Mouse (Mus musculus): Measurements from ENCODE around the gene Thap8. TPM values are rescaled to one million over a fixed set of nuclear protein-coding genes. Genes with fewer than 3 reads are reported as not detected.

Thap8 gene
- polyA plus RNA-seq, 1 experiment from 2014 or later, result 0.19 TPM

GRCm38 (mm10) chr7:30279536-30279935, 358 bp upstream of the Thap8 start:
- H3K4me2 ChIP-seq, result peak overlapping the region; percentile 85
- ATAC-seq (ENCODE audit: low FRiP score) (0 out of 2 replicates have a peak, but pooled peaks have one; percentile 20), DNase-seq (ENCODE audit: low spot score, missing footprints) (no peak)
- H3K9me3 ChIP-seq (ENCODE audit: control insufficient read depth, low read length), result no peaks in the 10 kb centered on the region
- H3K9ac ChIP-seq (ENCODE audit: low read length), result peak overlapping the region; percentile 71
- WGBS, result 0% methylated on average over 6 of the region's 6 CpGs
- peaks cover 11% of the 10 kb centered on the region for H3K4me1 ChIP-seq (ENCODE audit: control insufficient read depth, insufficient read depth, low read length)
- H3K4me3 ChIP-seq (ENCODE audit: low read depth, low read length), result peak overlapping the region; percentile 75
- no peaks in the 10 kb centered on the region for H3K36me3 ChIP-seq (ENCODE audit: control insufficient read depth, insufficient read depth, low read length)
- no peak overlapping the region; the same call in 1 of the 2 replicates for H3K27ac ChIP-seq (ENCODE audit: low read depth, low read length)
- no peaks in the 10 kb centered on the region for H3K27me3 ChIP-seq (ENCODE audit: control insufficient read depth, insufficient read depth, low read length)

GRCm38 (mm10) chr7:30280670-30281138, 810 bp downstream of the Thap8 start:
- H3K4me2 ChIP-seq, result peak overlapping the region; percentile 85
- ATAC-seq (ENCODE audit: low FRiP score), result peak; percentile 84
- peaks cover 11% of the 10 kb centered on the region for H3K4me1 ChIP-seq (ENCODE audit: control insufficient read depth, insufficient read depth, low read length)
- peak overlapping the region; percentile 94 for H3K27ac ChIP-seq (ENCODE audit: low read depth, low read length)
- peak overlapping the region; percentile 75 for H3K4me3 ChIP-seq (ENCODE audit: low read depth, low read length)
- H3K9ac ChIP-seq (ENCODE audit: low read length), result peak overlapping the region; percentile 68
- H3K36me3 ChIP-seq (ENCODE audit: control insufficient read depth, insufficient read depth, low read length), result no peaks in the 10 kb centered on the region
- H3K9me3 ChIP-seq (ENCODE audit: control insufficient read depth, low read length), result no peaks in the 10 kb centered on the region
- DNase-seq (ENCODE audit: low spot score, missing footprints), result peak; percentile 97
- WGBS, result under 1% methylated on average over 20 of the region's 20 CpGs
- H3K27me3 ChIP-seq (ENCODE audit: control insufficient read depth, insufficient read depth, low read length), result no peaks in the 10 kb centered on the region

GRCm38 (mm10) chr7:30281522-30281921, 1.6 kb downstream of the Thap8 start:
- Histone ChIP-seq H3K9me3 (ENCODE audit: control insufficient read depth, low read length) (no peaks in the 10 kb centered on the region), H3K4me3 (ENCODE audit: low read depth, low read length) (no peak overlapping the region), H3K36me3 (ENCODE audit: control insufficient read depth, insufficient read depth, low read length) (no peaks in the 10 kb centered on the region), H3K27ac (ENCODE audit: low read depth, low read length) (no peak overlapping the region), H3K4me1 (ENCODE audit: control insufficient read depth, insufficient read depth, low read length) (peaks cover 11% of the 10 kb centered on the region), H3K27me3 (ENCODE audit: control insufficient read depth, insufficient read depth, low read length) (no peaks in the 10 kb centered on the region), H3K9ac (ENCODE audit: low read length) (no peak overlapping the region), H3K4me2 (no peak overlapping the region; the same call in 1 of the 2 replicates)
- no peak for ATAC-seq (ENCODE audit: low FRiP score)
- DNase-seq (ENCODE audit: low spot score, missing footprints), result no peak
- WGBS, result 81% methylated on average over 4 of the region's 4 CpGs

- 80% methylated on average over 7 of the region's 7 CpGs for WGBS
- H3K27me3 ChIP-seq (ENCODE audit: control insufficient read depth, insufficient read depth, low read length), result no peaks in the 10 kb centered on the region
These were observed 2.8 kb downstream of the Thap8 start for GRCm38 (mm10) chr7:30282740-30283139.

GRCm38 (mm10) chr7:30286701-30287410, 7.0 kb downstream of the Thap8 start:
- Histone ChIP-seq H3K27me3 (ENCODE audit: control insufficient read depth, insufficient read depth, low read length) (no peaks in the 10 kb centered on the region), H3K36me3 (ENCODE audit: control insufficient read depth, insufficient read depth, low read length) (no peaks in the 10 kb centered on the region), H3K9ac (ENCODE audit: low read length) (no peak overlapping the region), H3K4me1 (ENCODE audit: control insufficient read depth, insufficient read depth, low read length) (peaks cover 3% of the 10 kb centered on the region; the same call in 1 of the 2 replicates), H3K4me3 (ENCODE audit: low read depth, low read length) (no peak overlapping the region), H3K4me2 (no peak overlapping the region), H3K9me3 (ENCODE audit: control insufficient read depth, low read length) (no peaks in the 10 kb centered on the region), H3K27ac (ENCODE audit: low read depth, low read length) (no peak overlapping the region)
- ATAC-seq (ENCODE audit: low FRiP score) (no peak), DNase-seq (ENCODE audit: low spot score, missing footprints) (no peak)
- 67% methylated on average over 8 of the region's 8 CpGs for WGBS

More at GRCm38 (mm10) chr7:30282740-30283139, 2.8 kb downstream of the Thap8 start:
- H3K4me3 ChIP-seq (ENCODE audit: low read depth, low read length), result no peak overlapping the region
- DNase-seq (ENCODE audit: low spot score, missing footprints), result no peak
- H3K4me1 ChIP-seq (ENCODE audit: control insufficient read depth, insufficient read depth, low read length), result peaks cover 11% of the 10 kb centered on the region
- H3K27ac ChIP-seq (ENCODE audit: low read depth, low read length), result no peak overlapping the region
- no peaks in the 10 kb centered on the region for H3K36me3 ChIP-seq (ENCODE audit: control insufficient read depth, insufficient read depth, low read length)
- no peak overlapping the region for H3K4me2 ChIP-seq
- H3K9me3 ChIP-seq (ENCODE audit: control insufficient read depth, low read length), result no peaks in the 10 kb centered on the region
- H3K9ac ChIP-seq (ENCODE audit: low read length), result no peak overlapping the region
- no peak for ATAC-seq (ENCODE audit: low FRiP score)

- Histone ChIP-seq H3K4me2 (no peak overlapping the region), H3K9me3 (ENCODE audit: control insufficient read depth, low read length) (no peaks in the 10 kb centered on the region), H3K27me3 (ENCODE audit: control insufficient read depth, insufficient read depth, low read length) (no peaks in the 10 kb centered on the region), H3K4me1 (ENCODE audit: control insufficient read depth, insufficient read depth, low read length) (peaks cover 5% of the 10 kb centered on the region; the same call in 1 of the 2 replicates), H3K4me3 (ENCODE audit: low read depth, low read length) (no peak overlapping the region), H3K36me3 (ENCODE audit: control insufficient read depth, insufficient read depth, low read length) (no peaks in the 10 kb centered on the region), H3K9ac (ENCODE audit: low read length) (no peak overlapping the region), H3K27ac (ENCODE audit: low read depth, low read length) (no peak overlapping the region)
- no peak for ATAC-seq (ENCODE audit: low FRiP score)
- no peak for DNase-seq (ENCODE audit: low spot score, missing footprints)
- 74% methylated on average over 6 of the region's 6 CpGs for WGBS
These were observed 8.2 kb downstream of the Thap8 start for GRCm38 (mm10) chr7:30288046-30288445.

GRCm38 (mm10) chr7:30289071-30289713, 9.3 kb downstream of the Thap8 start:
- Histone ChIP-seq H3K9me3 (ENCODE audit: control insufficient read depth, low read length) (no peaks in the 10 kb centered on the region), H3K27me3 (ENCODE audit: control insufficient read depth, insufficient read depth, low read length) (no peaks in the 10 kb centered on the region), H3K36me3 (ENCODE audit: control insufficient read depth, insufficient read depth, low read length) (no peaks in the 10 kb centered on the region), H3K4me3 (ENCODE audit: low read depth, low read length) (no peak overlapping the region), H3K27ac (ENCODE audit: low read depth, low read length) (no peak overlapping the region), H3K4me1 (ENCODE audit: control insufficient read depth, insufficient read depth, low read length) (peaks cover 5% of the 10 kb centered on the region; the same call in 1 of the 2 replicates), H3K9ac (ENCODE audit: low read length) (peak overlapping the region; percentile 28), H3K4me2 (no peak overlapping the region)
- no peak for ATAC-seq (ENCODE audit: low FRiP score)
- WGBS, result 82% methylated on average over 7 of the region's 7 CpGs
- DNase-seq (ENCODE audit: low spot score, missing footprints), result no peak

GRCm38 (mm10) chr7:30289714-30290399, 10.0 kb downstream of the Thap8 start:
- peak overlapping the region; percentile 28 for H3K9ac ChIP-seq (ENCODE audit: low read length)
- H3K4me3 ChIP-seq (ENCODE audit: low read depth, low read length), result no peak overlapping the region
- H3K4me2 ChIP-seq, result no peak overlapping the region
- H3K27me3 ChIP-seq (ENCODE audit: control insufficient read depth, insufficient read depth, low read length), result no peaks in the 10 kb centered on the region
- H3K9me3 ChIP-seq (ENCODE audit: control insufficient read depth, low read length), result no peaks in the 10 kb centered on the region
- DNase-seq (ENCODE audit: low spot score, missing footprints), result no peak
- H3K27ac ChIP-seq (ENCODE audit: low read depth, low read length), result no peak overlapping the region
- no peaks in the 10 kb centered on the region; the same call in 1 of the 2 replicates for H3K36me3 ChIP-seq (ENCODE audit: control insufficient read depth, insufficient read depth, low read length)
- H3K4me1 ChIP-seq (ENCODE audit: control insufficient read depth, insufficient read depth, low read length), result peaks cover 5% of the 10 kb centered on the region; the same call in 1 of the 2 replicates
- 54% methylated on average over 10 of the region's 10 CpGs for WGBS
- no peak for ATAC-seq (ENCODE audit: low FRiP score)
